Mouse (Mus musculus) myocyte (in vitro differentiated cells): ENCODE results near the gene Csrnp2.

ENCODE experiments used
- CEBPB ChIP-seq: IDR thresholded peaks from 2 replicates; pipeline ENCODE4 v1.6.1; 2011; ENCODE audit warnings: mild to moderate bottlenecking, moderate library complexity; ENCODE audit not compliant: poor library complexity, insufficient read depth, severe bottlenecking
- E2F4 ChIP-seq: IDR thresholded peaks from one replicate; pipeline ENCODE4 v1.6.1; 2011; ENCODE audit warnings: mild to moderate bottlenecking, control low read depth, moderate library complexity; ENCODE audit not compliant: insufficient read depth
- MAX ChIP-seq: IDR thresholded peaks from one replicate; pipeline ENCODE4 v1.6.1; 2011; ENCODE audit warnings: low read depth, mild to moderate bottlenecking, control low read depth
- MYOD1 ChIP-seq, 3 experiments: IDR thresholded peaks; one replicate each; pipeline ENCODE4 v1.6.1; 2011; ENCODE audit warnings: control low read depth in 2 of 3, low read depth in 2 of 3, mild to moderate bottlenecking in 2 of 3, moderate library complexity in 1 of 3; ENCODE audit not compliant: insufficient read length in 2 of 3, control insufficient read depth in 1 of 3
- MYOG ChIP-seq, 3 experiments: IDR thresholded peaks; one replicate each; pipeline ENCODE4 v1.6.1; 2011; ENCODE audit warnings: control low read depth in 2 of 3, low read depth in 2 of 3, mild to moderate bottlenecking in 2 of 3; ENCODE audit not compliant: insufficient read length in 2 of 3, control insufficient read depth in 1 of 3, insufficient read depth in 1 of 3
- POLR2A ChIP-seq: IDR thresholded peaks from one replicate; pipeline ENCODE4 v1.6.1; 2011; ENCODE audit warnings: low read depth, mild to moderate bottlenecking, control low read depth, moderate library complexity; ENCODE audit not compliant: insufficient read length
- POLR2AphosphoS2 ChIP-seq: IDR thresholded peaks from one replicate; pipeline ENCODE4 v1.6.1; 2011; ENCODE audit warnings: low read depth, control low read depth; ENCODE audit not compliant: insufficient read length
- REST ChIP-seq: IDR thresholded peaks from one replicate; pipeline ENCODE4 v1.6.1; 2011; ENCODE audit warnings: mild to moderate bottlenecking, control low read depth, moderate library complexity; ENCODE audit not compliant: insufficient read depth, insufficient read length
- SRF ChIP-seq: IDR thresholded peaks from one replicate; pipeline ENCODE4 v1.6.1; 2011; ENCODE audit warnings: low read depth; ENCODE audit not compliant: control insufficient read depth, insufficient read length
- TCF12 ChIP-seq: IDR thresholded peaks from one replicate; pipeline ENCODE4 v1.6.1; 2011; ENCODE audit warnings: mild to moderate bottlenecking, control low read depth; ENCODE audit not compliant: poor library complexity, insufficient read depth, severe bottlenecking
- USF1 ChIP-seq: IDR thresholded peaks from one replicate; pipeline ENCODE4 v1.6.1; 2011; ENCODE audit warnings: low read depth, mild to moderate bottlenecking, control low read depth, moderate library complexity

DNA sequence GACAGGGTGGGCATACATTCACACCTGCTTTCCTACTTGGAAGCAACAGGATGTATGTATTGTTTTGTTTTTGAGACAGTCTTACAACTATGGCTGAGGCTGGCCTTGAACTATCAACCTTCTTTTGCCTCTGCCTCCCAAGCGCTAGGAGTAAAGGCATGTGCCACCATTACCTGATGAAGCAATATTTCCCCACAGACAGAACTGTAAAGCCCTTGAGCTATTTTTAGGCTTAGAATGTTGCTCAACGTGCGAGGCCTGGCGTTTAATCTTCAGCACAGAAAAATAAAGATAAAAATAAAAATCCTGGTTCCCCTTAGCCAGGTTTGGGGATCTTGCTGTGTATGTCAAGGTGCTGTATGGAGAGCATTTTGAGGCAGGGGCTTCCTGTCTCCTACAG is 59.2 kb downstream of the Csrnp2 start:
- TF ChIP-seq POLR2A (no peak), TCF12 (no peak), CEBPB (no peak), MYOG (IDR thresholded peaks at IDR 0.05; ENCODE audit: control insufficient read depth in 1 of 3, insufficient read depth in 1 of 3, insufficient read length in 2 of 3, low read depth in 2 of 3) (no peak), MAX (no peak), MYOD1 (IDR thresholded peaks at IDR 0.05; ENCODE audit: control insufficient read depth in 1 of 3, insufficient read length in 2 of 3, low read depth in 2 of 3) (no peak), POLR2AphosphoS2 (no peak), E2F4 (no peak), REST (no peak), USF1 (no peak), SRF (no peak)
